Mouse (Mus musculus) CD4-positive, CD25-positive, alpha-beta regulatory T cell, adult 4 months (primary cell): ENCODE measurements around the gene Tmem45b. TPM values are rescaled to one million over a fixed set of nuclear protein-coding genes. Genes with fewer than 3 reads are reported as not detected.
"Not testable (repeated sequence)": the region's sequence is repeated elsewhere in the genome, so short reads cannot be mapped to it uniquely, and the experiment has no call there.

Source experiments
- ATAC-seq: one replicate; pipeline ENCODE4 v1.8.0; 2017
- polyA plus RNA-seq, 2 experiments: library from polyadenylated mRNA; unstranded; fragments of 100-300 nt; shearing (Covaris generic); gene quantifications; one replicate each; pipeline ENCODE4 v1.2.1; 2017

The Tmem45b gene
- polyA plus RNA-seq: not detected

GRCm38 (mm10) chr9:31463692-31464474, at the start of gene Tmem45b:
Gene Tmem45b (minus strand): TSS chr9:31464462.
- ATAC-seq: no peak

DNA sequence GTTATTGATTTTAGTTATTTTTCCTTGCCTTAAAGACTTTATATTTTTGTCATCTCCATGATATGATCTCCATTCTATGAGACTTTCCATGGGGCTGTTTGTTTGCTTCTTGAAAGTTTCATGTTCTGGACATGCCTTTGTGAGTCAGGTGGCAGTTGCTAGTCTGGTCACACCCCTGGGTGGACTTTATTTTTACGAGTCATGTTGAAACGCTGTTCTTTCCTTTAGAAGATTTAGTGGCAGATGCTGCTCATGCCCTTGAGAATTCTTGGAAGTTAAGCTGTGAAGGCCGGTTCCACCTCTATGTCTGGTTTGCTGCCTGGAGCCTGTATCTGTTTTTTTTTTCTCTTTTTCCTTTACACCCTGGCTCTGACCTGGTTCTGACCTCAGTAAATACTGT, 43.9 kb upstream of the Tmem45b start:
- no peak for ATAC-seq

GRCm38 (mm10) chr9:31501221-31501620, 37.0 kb upstream of the Tmem45b start:
- ATAC-seq: not testable (repeated sequence)

DNA sequence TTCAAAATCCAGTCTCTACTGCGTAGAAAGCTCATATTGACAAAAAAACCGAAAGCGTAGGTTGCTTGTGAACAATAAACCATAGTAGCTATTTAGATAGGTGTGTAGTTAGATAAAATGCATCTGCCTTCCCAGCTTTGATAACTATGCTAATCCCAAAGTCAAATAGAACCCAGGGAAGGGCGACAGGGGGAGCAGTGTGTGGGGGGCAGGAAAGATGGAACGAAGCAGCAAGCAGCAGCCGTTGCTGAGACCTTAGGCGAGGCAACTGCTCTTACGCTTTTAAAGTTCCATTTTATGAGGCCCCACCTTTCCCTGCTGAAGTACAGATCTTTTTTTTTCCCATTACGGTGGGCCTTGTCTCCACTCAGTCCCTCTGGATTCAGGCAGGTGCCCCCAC, 1.1 kb downstream of the Tmem45b start:
- no peak for ATAC-seq

DNA sequence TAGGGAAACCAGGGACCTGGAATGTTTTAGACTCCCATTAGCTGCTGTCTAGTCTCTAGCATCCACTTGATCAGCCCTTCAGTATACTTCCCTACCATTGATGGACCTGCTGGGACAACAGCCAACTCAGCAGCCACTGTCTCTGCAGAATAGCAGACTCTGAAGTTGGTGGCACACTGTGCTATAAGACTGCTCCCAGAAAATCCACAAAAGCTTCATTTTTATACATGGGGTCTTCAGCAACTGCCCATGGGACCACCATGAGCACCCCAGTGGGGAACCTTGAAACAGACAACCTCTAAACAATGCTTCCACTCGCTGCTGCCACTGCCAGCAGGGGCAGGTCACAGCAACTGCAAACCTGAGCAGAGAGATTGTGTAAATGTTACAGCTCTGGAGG, 9.9 kb downstream of the Tmem45b start:
- ATAC-seq: no peak

- ATAC-seq: no peak
These were observed 12.1 kb downstream of the Tmem45b start for GRCm38 (mm10) chr9:31452166-31452565.

DNA sequence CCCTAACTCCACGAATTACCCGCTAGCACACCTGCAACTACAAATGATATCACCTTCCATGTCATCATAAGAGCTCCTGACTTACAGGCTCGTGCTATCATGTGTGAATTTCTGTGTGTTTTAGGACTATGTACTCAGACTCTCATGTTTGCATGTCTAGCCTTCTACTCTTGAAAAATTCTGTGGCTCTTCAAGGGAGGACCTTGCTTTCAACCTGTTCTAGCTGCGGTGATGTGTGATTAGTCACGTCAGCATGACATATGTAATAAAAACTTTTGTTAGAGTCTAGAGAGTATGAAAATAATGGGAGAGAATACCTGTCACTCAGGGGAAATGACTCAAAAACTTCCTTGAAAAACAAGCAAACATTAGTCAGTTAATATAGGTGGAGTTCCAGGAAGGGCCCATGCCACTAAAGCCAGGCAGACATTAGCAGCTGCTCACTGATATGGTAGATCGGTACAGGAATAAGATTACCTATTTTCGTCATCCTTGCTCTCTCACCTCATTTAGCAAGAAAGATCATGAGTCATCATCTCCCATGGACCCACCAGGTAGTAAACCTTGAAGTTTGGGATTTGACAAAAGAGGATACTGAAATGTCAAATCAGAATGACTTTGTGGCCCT, 15.0 kb downstream of the Tmem45b start:
- no peak for ATAC-seq

DNA sequence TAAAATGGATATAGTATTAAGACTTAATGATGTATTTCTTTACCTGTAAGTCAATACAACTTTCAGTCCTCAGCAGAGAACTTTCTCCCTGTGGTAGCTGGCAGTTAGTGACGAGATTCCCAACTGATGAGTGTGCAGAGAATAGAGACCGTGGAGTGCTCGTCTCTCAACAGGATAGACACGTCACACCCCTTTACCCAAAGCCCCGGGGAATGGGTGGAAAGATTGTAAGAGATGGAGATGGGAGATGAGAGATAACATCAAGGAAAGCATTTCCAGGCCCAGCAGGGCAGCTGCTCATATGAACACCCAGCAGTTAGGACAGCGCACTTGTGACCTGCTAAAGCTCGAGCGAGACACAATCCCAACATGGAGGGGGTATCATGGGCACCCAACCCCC, 20.0 kb downstream of the Tmem45b start:
- ATAC-seq: no peak

DNA sequence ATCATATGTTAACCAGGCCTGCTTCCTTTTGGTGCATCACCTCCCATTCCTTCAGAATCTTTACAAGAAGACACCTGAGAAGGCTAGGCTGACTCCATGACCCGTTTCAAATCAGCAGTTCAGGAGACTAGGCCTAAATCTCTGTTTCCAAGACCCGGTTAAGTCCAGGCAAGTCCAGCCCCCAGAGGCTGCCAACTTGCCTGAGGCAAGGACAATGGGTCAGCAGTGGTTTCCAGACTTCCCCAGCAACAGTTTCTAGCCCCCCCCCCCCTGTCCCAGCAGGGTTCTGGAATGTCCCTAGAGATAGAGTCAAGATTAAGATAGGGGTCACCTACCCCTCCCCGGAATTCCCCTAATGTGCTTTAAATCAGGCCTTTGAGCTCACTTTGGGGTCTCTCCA, 22.8 kb downstream of the Tmem45b start:
- ATAC-seq: no peak

- ATAC-seq: no peak
These were observed 23.9 kb downstream of the Tmem45b start for GRCm38 (mm10) chr9:31440366-31440765.

- ATAC-seq: no peak
These were observed 24.9 kb downstream of the Tmem45b start for GRCm38 (mm10) chr9:31439341-31439740.

DNA sequence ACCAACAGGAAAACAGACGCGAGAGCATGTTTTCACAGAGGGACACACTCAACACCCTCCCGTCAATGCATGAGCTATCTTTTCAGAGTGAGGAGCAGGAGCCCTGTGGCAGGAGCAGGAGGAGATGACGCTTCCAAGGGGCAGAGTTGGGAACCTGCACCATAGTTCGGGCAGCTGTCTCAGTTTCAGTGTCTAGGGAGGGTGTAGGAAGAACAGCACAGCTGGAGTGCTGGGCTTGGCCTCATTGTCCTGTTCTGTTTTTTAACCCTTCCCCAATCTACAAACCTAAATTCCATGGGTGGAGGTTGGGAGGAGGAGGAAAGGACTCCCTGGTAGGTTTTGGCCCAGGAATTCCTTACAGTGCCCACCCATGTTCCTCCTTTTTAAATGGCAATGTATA, 25.4 kb downstream of the Tmem45b start:
- ATAC-seq: no peak

GRCm38 (mm10) chr9:31437861-31438260, 26.4 kb downstream of the Tmem45b start:
- ATAC-seq: no peak

- ATAC-seq: no peak
These were observed 28.8 kb downstream of the Tmem45b start for GRCm38 (mm10) chr9:31435415-31435814.

GRCm38 (mm10) chr9:31433431-31433830, 30.8 kb downstream of the Tmem45b start:
- ATAC-seq: no peak

- ATAC-seq: no peak
These were observed 31.8 kb downstream of the Tmem45b start for GRCm38 (mm10) chr9:31432336-31432975.

DNA sequence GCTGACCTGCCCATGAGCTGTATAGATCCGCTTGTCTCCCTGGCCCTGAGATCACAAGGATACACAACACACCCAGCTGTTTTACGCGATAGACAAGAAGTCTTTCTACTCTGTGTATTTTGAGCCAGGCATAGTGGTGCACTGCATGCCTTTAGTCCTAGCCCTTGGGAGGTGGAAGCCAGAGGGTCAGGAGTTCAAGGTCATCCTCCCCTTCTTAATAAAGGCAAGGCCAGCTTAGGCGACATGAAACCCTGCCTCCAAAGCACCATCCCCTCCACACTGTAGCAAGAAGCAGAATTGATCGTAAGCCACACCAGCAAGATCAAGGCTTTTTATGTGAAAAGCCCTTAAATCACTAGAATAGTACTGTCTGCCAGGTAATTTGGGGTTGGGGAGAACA, 32.5 kb downstream of the Tmem45b start:
- no peak for ATAC-seq

GRCm38 (mm10) chr9:31430011-31430410, 34.3 kb downstream of the Tmem45b start:
- ATAC-seq: no peak

- no peak for ATAC-seq
These were observed 35.3 kb downstream of the Tmem45b start for GRCm38 (mm10) chr9:31428971-31429370.

- ATAC-seq: no peak
These were observed 42.1 kb downstream of the Tmem45b start for GRCm38 (mm10) chr9:31422143-31422542.

GRCm38 (mm10) chr9:31418821-31419220, 45.4 kb downstream of the Tmem45b start:
- ATAC-seq: no peak

DNA sequence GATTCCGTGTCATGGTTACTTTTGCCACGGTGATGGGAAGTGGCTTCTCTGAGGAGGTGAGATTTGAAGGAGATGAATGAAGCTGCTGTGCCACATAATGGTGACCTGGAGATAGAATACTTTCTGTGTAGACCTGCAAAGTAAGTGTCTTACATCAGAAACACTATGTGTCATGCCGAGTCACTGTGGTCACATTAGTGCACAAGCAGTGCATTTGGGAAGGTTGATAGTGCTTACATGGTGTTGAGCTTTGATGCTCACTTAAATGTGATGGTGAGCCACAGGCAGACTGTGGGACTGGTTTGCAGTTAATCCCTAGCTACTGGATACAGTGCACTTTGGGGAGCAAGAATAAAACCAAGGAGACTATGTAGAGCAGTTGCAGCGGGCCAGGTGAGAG, 52.1 kb downstream of the Tmem45b start:
- ATAC-seq: no peak

DNA sequence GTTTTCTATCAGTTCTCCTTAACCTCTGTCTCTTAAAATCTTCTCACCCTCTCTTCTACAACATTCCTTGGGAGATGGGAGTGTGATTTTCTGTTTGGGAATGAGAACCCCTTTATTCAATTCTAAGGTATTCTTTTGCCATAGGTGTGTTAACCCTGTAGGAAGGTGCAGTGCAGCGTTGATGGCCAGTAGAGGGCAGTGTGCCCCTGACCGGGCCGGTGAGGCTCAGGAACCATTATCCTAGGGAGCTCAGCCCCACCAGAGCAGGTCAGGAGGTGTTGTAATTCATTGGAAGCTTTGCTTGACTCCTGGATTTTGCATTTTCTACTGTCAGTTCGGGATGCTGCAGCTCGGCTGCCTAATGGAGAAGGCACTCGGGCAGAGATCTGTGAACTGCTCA, 59.0 kb downstream of the Tmem45b start:
- no peak for ATAC-seq

DNA sequence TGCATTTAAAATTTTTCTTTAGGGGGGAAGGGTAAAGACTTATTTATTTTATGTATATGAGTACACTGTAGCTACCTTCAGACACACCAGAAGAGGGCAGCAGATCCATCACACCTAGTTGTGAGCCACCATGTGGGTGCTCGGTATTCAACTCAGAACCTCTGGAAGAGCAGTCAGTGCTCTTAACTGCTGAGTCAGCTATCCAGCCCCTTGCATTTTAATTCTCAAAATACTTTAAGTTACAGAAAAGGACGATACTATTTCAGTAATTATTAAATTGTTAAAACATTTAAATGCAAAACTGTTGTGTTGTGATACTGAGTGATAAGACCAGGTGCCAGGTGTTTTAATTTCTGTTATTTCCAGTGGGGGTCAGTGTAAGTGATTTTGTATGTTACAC, 60.0 kb downstream of the Tmem45b start:
- ATAC-seq: no peak
